Mouse (Mus musculus): ENCODE data around the gene Plcl1.

The Plcl1 gene

GRCm38 (mm10) chr1:55702106-55702505 is 296.4 kb downstream of the Plcl1 start:
- no peak for DNase-seq (ENCODE audit: low spot score in 2 of 2)

- DNase-seq (ENCODE audit: low spot score in 2 of 2), result no peak
Measured at GRCm38 (mm10) chr1:55704707-55705106, 299.0 kb downstream of the Plcl1 start.

GRCm38 (mm10) chr1:55705173-55705572 is 299.5 kb downstream of the Plcl1 start:
- no peak for DNase-seq (ENCODE audit: low spot score in 2 of 2)

GRCm38 (mm10) chr1:55705756-55706155 is 300.0 kb downstream of the Plcl1 start:
- DNase-seq (ENCODE audit: low spot score in 2 of 2), result no peak

GRCm38 (mm10) chr1:55706933-55707332 is 301.2 kb downstream of the Plcl1 start:
- DNase-seq (ENCODE audit: low spot score in 2 of 2), result no peak

GRCm38 (mm10) chr1:55717283-55717803 is 311.6 kb downstream of the Plcl1 start:
- no peak for DNase-seq (ENCODE audit: low spot score in 2 of 2)

GRCm38 (mm10) chr1:55725428-55725827 is 319.7 kb downstream of the Plcl1 start:
- DNase-seq (ENCODE audit: low spot score in 2 of 2), result no peak

- DNase-seq (ENCODE audit: low spot score in 2 of 2), result no peak
Measured at GRCm38 (mm10) chr1:55729332-55729731, 323.6 kb downstream of the Plcl1 start.

DNA sequence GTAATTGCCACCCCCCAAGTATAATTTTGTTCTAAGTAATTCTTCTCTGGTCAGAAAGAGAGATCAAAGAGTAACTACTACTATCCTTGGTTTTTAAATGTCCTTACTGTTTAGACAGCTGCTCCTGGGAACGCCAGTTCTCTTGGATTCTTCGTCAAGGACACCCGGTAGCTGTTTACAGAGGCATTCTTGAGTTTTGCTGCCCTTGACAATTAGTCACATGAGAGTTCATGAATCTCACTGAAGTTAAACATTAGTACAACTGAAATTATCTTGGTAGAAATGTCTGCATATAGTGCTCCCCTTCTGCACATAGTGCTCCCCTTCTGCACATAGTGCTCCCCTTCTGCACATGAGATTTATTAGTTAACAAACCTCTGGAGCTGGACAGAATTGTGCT is 327.2 kb downstream of the Plcl1 start:
- no peak for DNase-seq (ENCODE audit: low spot score in 2 of 2)

DNA sequence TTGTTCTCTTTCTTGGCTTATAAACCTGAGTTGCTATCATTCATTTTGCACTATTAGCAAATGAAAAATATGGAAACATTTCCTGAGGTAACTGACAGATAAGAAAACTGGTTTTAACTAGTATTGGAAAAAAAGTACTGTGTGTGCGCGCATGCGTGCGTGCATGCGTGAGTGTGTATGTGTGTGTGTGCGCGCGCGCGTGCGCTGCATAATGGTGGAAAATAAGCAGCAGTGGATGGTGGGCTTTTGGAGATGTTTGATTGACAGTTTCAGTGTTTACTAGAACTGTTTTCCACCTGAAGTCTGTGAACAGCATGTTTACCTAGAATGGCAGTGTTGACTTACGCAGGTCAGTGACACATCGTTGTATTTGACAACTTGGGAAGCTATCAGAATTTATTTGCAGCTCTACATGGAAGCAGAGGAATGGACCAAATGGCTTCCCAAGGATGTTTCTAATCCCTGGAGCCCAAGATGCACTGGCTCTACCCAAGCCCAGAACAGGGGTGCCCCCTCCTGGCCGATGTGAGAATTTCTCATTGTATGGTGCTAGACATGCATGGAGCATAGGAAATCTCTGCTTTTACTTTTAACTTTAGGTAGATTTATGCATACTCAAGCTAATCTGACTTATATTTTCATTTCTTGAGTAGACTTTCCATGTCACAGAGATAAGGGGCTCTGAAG is 330.5 kb downstream of the Plcl1 start:
- DNase-seq (ENCODE audit: low spot score in 2 of 2), result peak; percentile 69 to 86

DNA sequence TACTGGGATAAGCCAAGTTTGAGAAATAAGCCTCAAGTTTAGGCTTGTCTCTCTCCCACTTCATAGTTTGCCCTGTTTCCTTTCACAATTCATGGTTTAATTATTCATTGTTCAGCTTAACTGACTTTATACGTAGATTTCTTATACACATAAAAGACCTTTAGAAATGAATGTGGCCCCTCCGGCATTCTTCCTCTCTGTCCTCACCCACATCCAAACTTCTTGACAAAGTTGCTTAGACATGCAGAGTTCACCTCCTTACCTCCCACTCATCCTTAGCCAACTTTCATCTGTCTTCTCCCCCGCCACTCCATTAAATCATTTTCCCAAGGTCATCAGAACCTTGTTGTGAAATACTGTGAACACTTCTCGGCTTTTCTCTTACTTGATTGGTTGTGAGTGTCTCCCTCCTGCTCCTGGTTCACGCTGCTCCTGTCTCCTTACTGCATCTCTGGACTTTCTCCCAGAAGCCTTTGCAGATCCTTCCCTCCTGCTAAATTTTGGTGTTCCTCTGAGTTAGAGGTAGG is 331.1 kb downstream of the Plcl1 start:
- no peak for DNase-seq (ENCODE audit: low spot score in 2 of 2)

DNA sequence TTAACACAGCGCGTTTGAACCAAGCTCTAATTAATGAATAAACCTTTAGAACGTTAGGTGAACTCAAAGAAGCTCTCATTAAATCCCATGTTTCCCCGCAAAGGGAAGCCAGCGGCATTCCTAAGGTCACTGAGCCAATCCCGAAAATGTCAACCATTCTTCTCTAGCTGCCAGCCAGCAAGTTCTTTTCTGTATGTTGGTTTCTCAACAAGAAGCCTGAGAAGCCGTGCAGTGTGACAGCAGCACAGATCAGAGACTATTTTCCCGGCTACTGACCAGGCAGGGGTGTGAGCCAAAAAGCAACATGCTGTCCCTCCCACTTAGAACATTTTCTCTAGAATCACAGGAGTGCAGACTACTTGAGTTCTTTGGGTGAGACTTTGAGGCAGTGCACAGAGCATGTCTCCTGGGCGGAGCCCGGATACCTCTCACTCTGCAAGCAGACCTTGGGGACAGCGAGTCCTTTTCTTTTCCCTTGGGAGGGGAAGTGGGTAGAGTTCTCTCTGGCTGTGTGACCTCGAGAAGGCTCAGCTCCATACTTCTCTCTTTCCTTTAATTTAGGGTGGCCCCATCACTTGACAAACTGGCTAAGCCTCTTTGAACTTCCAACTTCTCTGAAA is 333.1 kb downstream of the Plcl1 start:
- DNase-seq (ENCODE audit: low spot score in 2 of 2), result no peak

DNA sequence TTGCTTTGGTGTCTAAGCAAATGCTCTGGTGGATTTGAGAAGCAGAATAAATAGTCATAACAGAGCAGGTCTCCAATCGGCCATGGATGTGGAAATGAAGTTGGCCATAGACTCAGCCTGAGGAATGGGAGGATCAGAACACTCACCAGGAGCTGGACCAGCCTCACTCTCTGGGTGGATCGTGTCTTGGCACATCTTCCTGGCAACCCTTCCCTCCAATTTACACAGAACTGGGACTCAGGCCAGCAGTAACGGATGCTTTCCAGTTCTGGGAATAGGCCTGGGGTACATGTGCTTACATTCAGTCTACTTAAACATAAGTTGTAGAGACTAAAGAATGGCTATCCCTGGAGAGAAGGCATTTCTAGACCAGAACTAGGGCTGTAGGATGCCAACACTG is 336.2 kb downstream of the Plcl1 start:
- no peak for DNase-seq (ENCODE audit: low spot score in 2 of 2)

DNA sequence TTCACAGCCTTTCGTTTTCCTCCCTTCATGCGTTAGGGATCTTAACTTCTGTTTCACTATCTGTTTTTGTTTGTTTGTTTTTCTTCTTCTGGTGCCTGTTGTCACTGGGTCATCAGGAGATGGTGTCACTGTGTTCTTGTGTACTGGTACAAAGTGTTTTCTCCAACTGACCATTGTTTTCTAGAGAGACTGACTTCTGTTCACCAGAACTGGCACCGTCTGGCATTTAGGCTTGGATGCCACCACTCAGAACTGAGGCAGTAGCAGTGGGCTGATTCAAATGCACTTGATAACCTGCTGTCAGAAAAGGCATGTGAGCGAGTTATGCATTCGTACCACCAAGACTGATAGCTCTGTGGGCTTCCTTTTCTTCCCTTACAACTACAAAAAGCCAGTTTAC is 342.8 kb downstream of the Plcl1 start:
- DNase-seq (ENCODE audit: low spot score in 2 of 2), result no peak

- DNase-seq (ENCODE audit: low spot score in 2 of 2), result no peak
Measured at GRCm38 (mm10) chr1:55749770-55750169, 344.0 kb downstream of the Plcl1 start.

DNA sequence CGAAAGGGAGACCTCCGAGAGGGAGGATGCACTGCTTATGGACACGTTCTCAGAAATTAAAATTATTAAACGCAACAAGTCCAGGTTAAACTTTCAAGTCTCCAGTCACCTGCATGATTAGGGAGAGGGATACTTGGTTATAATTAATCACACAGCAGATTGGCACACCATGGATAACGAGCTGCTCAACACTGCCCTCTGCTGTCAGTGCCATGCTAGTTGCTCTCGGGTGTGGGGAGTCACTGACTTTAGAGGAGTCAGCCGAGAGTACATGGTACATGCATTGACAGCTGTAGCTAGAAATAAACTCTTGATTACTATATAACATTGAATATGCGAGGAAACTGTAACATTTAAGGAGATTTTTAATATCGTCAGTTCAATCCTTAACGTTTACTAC is 350.0 kb downstream of the Plcl1 start:
- no peak for DNase-seq (ENCODE audit: low spot score in 2 of 2)

DNA sequence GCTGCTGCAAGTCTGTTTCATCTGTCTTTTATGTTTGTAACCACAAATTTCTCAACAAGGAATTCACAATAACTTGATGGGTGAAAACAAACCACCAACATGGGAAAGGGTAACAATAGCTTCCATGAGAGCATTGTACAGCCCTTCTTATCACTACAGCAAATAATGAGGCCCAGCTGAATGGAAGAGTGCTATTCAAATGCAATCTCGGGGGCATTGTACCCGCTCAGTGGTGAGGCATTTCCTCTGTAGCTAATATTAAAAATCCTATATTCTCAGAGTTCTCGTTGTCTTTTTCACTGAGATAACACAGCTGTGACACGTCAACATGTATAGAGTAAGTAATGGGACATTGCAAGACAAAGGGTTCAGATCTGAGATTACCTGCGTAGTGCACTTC is 356.6 kb downstream of the Plcl1 start:
- no peak for DNase-seq (ENCODE audit: low spot score in 2 of 2)

GRCm38 (mm10) chr1:55763171-55763570 is 357.4 kb downstream of the Plcl1 start:
- DNase-seq (ENCODE audit: low spot score in 2 of 2), result no peak

DNA sequence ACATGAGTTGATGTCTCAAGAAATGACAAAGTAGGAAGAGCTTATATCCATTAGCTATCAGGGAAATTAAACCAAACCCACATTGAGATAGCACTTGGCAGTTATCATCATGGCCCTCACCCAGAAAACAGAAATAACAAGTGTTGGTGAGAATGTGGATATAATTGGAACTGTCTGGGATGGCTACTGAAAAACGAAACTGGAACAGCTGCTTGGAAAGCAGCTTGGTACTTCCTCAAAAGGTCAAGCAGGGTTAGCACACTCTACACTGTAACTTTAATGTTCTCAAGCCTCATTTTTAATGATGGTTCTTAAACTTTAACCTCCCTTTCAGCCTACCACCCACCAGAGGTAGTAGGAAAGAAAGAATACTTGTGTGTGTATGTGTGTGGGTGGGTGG is 361.0 kb downstream of the Plcl1 start:
- no peak for DNase-seq (ENCODE audit: low spot score in 2 of 2)

DNA sequence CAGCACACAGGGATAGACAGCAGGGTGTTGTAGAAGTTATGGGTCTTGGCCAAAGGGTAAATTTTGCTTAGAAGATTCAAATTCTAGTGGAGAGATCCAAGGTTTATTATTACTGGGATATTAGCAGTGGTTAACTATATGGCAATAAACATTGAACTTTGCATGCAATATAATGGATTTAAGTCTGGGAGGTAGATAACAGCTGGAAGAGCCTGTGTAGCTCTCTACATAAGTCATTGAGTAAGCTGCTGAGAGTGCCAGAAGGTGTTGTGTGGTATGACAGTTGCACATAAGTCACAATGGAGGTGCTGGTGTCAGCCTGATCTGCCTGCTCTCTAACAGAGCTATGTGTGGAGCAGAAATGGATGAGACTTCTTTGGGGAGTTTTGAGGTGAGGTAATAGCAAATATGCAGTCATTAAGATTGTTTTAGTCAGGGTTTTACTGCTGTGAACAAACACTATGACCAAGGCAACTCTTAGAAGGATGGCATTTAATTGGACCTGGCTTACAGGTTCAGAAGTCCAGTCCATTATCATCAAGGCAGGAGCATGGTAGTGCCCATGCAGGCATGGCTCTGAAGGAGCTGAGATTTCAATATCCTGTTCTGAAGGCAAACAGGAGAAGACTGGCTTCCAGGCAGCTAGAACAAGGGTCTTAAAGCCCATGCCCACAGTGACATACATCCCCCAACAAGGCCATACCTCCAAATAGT is 364.5 kb downstream of the Plcl1 start:
- no peak for DNase-seq (ENCODE audit: low spot score in 2 of 2)

GRCm38 (mm10) chr1:55792817-55793216 is 387.1 kb downstream of the Plcl1 start:
- no peak for DNase-seq (ENCODE audit: low spot score in 2 of 2)

Data from urinary bladder, postnatal 4 days (tissue).